Mouse (Mus musculus): ENCODE data around the gene N4bp2. TPM values are rescaled to one million over a fixed set of nuclear protein-coding genes. Genes with fewer than 3 reads are reported as not detected.

The N4bp2 gene
- polyA plus RNA-seq, 1 experiment from 2014 or later = 10.5 TPM

DNA sequence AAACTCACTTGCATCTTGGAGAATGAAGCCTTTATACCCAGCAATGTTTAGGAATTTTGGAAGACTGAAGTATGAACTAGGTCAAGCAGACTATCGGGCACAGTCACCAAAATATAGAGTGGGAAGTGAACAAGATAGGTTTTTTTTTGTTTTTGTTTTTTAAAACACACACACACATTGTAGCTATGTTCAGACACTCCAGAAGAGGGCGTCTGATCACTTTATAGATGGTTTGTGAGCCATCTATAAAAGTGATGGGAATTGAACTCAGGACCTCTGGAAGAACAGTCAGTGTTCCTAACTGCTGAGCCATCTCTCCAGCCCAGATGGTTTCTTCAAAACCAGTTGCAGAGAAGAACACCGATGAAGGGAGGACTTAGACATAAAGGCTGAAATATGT lies 69.8 kb downstream of the N4bp2 start:
- no peak for ATAC-seq (replicated peaks; ENCODE audit: extremely low read depth, insufficient read depth, low FRiP score)
- WGBS = 81% methylated on average over 3 of the region's 3 CpGs
- no peak overlapping the region for H3K27ac ChIP-seq (ENCODE audit: low read length)
- no peak overlapping the region for H3K4me2 ChIP-seq (ENCODE audit: low read depth, low read length)
- H3K36me3 ChIP-seq (ENCODE audit: control insufficient read depth, insufficient read depth) = no peaks in the 10 kb centered on the region
- H3K27me3 ChIP-seq (ENCODE audit: control insufficient read depth, insufficient read depth, low read length) = no peaks in the 10 kb centered on the region
- no peaks in the 10 kb centered on the region for H3K9me3 ChIP-seq (replicated peaks; ENCODE audit: control insufficient read depth, low read length)
- no peak overlapping the region for H3K9ac ChIP-seq (ENCODE audit: low read length)
- H3K4me3 ChIP-seq (ENCODE audit: low read length) = no peak overlapping the region
- no peaks in the 10 kb centered on the region for H3K4me1 ChIP-seq (ENCODE audit: control insufficient read depth, insufficient read depth, low read length)

DNA sequence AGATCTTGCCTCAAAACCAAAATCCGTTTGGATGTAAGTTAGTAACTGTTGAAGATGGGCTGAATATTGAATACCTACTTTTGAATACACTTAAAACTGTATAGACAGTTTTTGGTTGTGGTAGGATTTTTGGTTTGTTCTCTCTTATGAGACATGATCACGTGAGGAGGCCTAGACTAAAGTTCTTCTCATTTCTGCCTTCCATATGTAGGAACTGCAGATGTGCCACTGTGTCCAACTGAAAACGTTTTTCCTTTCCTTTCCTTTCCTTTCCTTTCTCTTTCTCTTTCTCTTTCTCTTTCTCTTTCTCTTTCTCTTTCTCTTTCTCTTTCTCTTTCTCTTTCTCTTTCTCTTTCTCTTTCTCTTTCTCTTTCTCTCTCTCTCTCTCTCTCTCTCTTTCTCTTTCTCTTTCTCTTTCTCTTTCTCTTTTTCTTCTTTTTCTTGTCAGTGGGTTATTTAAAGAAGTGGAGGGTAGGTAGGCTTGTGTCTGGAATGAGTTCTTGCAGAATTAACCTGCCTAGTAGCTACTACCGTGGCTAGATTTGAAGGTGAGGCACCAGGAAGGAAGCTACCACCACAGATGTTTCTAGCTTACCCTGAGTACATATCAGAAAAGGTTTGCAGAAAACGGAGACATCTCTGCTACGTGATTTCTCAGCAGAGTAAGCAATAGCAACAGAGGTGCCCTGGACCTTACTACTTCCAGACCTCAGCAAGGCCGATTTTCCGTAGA lies 70.6 kb downstream of the N4bp2 start:
- Histone ChIP-seq H3K9me3 (replicated peaks; ENCODE audit: control insufficient read depth, low read length) (no peaks in the 10 kb centered on the region), H3K4me1 (ENCODE audit: control insufficient read depth, insufficient read depth, low read length) (no peaks in the 10 kb centered on the region), H3K9ac (ENCODE audit: low read length) (no peak overlapping the region), H3K4me2 (ENCODE audit: low read depth, low read length) (no peak overlapping the region), H3K4me3 (ENCODE audit: low read length) (no peak overlapping the region), H3K36me3 (ENCODE audit: control insufficient read depth, insufficient read depth) (no peaks in the 10 kb centered on the region), H3K27ac (ENCODE audit: low read length) (no peak overlapping the region), H3K27me3 (ENCODE audit: control insufficient read depth, insufficient read depth, low read length) (no peaks in the 10 kb centered on the region)
- WGBS = 87% methylated on average over 8 of the region's 8 CpGs
- no peak for ATAC-seq (replicated peaks; ENCODE audit: extremely low read depth, insufficient read depth, low FRiP score)

DNA sequence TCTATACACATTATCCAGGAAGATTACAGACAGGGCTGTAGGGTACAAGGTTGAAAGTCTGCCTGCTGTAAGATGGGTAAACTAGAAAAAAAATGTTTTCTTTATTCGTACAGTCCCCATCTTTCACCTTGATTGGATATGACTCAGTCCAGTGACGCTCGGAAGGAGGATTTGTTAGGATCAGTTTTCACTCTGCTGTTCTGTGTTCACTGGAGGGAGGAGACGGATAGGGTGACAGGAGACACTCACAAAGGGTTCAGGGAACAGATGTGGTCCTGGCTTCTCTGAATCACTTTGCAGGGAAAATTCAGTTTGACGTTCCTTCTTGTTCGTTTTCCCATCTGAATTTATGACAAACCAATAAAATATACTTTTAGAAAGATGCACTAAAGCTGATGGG lies 74.7 kb downstream of the N4bp2 start:
- Histone ChIP-seq H3K9ac (ENCODE audit: low read length) (no peak overlapping the region), H3K9me3 (replicated peaks; ENCODE audit: control insufficient read depth, low read length) (no peaks in the 10 kb centered on the region), H3K4me3 (ENCODE audit: low read length) (no peak overlapping the region), H3K4me2 (ENCODE audit: low read depth, low read length) (no peak overlapping the region), H3K27me3 (ENCODE audit: control insufficient read depth, insufficient read depth, low read length) (no peaks in the 10 kb centered on the region), H3K4me1 (ENCODE audit: control insufficient read depth, insufficient read depth, low read length) (no peaks in the 10 kb centered on the region), H3K27ac (ENCODE audit: low read length) (no peak overlapping the region), H3K36me3 (ENCODE audit: control insufficient read depth, insufficient read depth) (no peaks in the 10 kb centered on the region)
- ATAC-seq (replicated peaks; ENCODE audit: extremely low read depth, insufficient read depth, low FRiP score) = no peak
- WGBS = 75% methylated on average over 6 of the region's 6 CpGs

DNA sequence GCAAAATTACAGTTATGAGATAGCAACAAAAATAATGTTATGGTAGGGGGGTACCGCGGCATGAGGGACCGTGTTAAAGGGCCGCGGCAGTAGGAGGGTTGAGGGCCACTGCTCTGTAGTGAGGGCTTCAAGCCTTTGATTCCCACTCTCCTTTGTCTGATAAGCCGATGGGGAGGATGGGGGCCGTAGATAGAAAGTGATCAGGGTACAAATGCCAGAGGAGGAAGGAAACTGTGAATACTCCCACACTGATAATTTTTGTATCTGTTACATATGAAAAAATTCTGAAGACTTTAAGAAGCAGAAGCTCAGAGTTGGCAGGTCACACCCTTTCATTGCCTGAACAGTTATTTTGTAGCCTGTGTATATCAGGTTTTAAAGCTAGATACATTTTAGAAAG lies 79.6 kb downstream of the N4bp2 start:
- Histone ChIP-seq H3K4me1 (ENCODE audit: control insufficient read depth, insufficient read depth, low read length) (peaks cover 13% of the 10 kb centered on the region), H3K27ac (ENCODE audit: low read length) (no peak overlapping the region), H3K9ac (ENCODE audit: low read length) (no peak overlapping the region), H3K4me2 (ENCODE audit: low read depth, low read length) (no peak overlapping the region), H3K9me3 (replicated peaks; ENCODE audit: control insufficient read depth, low read length) (no peaks in the 10 kb centered on the region), H3K27me3 (ENCODE audit: control insufficient read depth, insufficient read depth, low read length) (no peaks in the 10 kb centered on the region), H3K4me3 (ENCODE audit: low read length) (no peak overlapping the region), H3K36me3 (ENCODE audit: control insufficient read depth, insufficient read depth) (no peaks in the 10 kb centered on the region)
- no peak for ATAC-seq (replicated peaks; ENCODE audit: extremely low read depth, insufficient read depth, low FRiP score)
- WGBS = 72% methylated on average over 7 of the region's 7 CpGs

DNA sequence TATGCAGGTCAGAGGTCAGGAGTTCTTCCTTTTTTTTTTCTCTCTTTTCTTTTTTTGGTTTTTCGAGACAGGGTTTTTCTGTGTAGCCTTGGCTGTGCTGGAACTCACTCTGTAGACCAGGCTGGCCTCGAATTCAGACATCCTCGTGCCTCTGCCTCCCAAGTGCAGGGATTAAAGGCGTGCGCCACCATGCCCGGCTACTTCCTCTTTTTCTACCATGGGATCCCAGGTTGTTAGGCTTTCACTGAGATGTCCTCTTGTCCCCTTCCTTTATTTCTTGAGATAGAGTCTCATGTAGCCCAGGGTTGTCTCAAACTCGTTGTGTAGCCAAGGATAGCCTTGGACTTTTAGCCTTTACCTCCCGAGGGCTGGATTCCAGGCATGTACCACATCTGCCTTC lies 83.2 kb downstream of the N4bp2 start:
- no peaks in the 10 kb centered on the region for H3K27me3 ChIP-seq (ENCODE audit: control insufficient read depth, insufficient read depth, low read length)
- ATAC-seq (replicated peaks; ENCODE audit: extremely low read depth, insufficient read depth, low FRiP score) = no peak
- H3K27ac ChIP-seq (ENCODE audit: low read length) = peak overlapping the region; percentile 87
- no peak overlapping the region for H3K4me3 ChIP-seq (ENCODE audit: low read length)
- H3K9me3 ChIP-seq (replicated peaks; ENCODE audit: control insufficient read depth, low read length) = no peaks in the 10 kb centered on the region
- H3K9ac ChIP-seq (ENCODE audit: low read length) = 0 out of 2 replicates have a peak overlapping the region, but pooled peaks have one; percentile 11
- H3K4me2 ChIP-seq (ENCODE audit: low read depth, low read length) = no peak overlapping the region
- 79% methylated on average over 8 of the region's 8 CpGs for WGBS
- H3K4me1 ChIP-seq (ENCODE audit: control insufficient read depth, insufficient read depth, low read length) = peaks cover 13% of the 10 kb centered on the region
- no peaks in the 10 kb centered on the region for H3K36me3 ChIP-seq (ENCODE audit: control insufficient read depth, insufficient read depth)

DNA sequence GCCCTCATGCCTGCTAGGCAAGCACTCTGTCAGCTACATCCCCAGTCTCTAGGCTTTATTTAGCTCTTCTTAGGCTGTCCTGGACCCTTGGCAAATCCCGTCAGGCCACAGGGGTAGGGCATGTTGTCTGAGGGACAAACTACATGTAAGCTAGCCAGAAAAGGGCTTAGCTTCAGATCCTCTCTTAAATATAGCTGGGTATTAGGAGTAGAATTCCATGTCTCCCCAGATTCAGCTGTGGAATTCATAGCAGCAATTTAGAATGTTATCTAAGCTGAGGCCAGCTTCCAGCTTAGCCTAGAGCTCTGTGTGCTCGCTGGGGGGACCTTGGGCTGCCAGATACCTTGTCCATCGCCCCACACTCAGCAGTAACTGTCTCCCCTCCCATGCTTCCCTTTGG lies 83.6 kb downstream of the N4bp2 start:
- no peaks in the 10 kb centered on the region for H3K9me3 ChIP-seq (replicated peaks; ENCODE audit: control insufficient read depth, low read length)
- no peaks in the 10 kb centered on the region for H3K36me3 ChIP-seq (ENCODE audit: control insufficient read depth, insufficient read depth)
- no peaks in the 10 kb centered on the region for H3K27me3 ChIP-seq (ENCODE audit: control insufficient read depth, insufficient read depth, low read length)
- peaks cover 13% of the 10 kb centered on the region for H3K4me1 ChIP-seq (ENCODE audit: control insufficient read depth, insufficient read depth, low read length)
- no peak overlapping the region for H3K4me3 ChIP-seq (ENCODE audit: low read length)
- peak; percentile 71 for ATAC-seq (replicated peaks; ENCODE audit: extremely low read depth, insufficient read depth, low FRiP score)
- H3K9ac ChIP-seq (ENCODE audit: low read length) = 0 out of 2 replicates have a peak overlapping the region, but pooled peaks have one; percentile 16
- H3K4me2 ChIP-seq (ENCODE audit: low read depth, low read length) = no peak overlapping the region
- 43% methylated on average over 3 of the region's 3 CpGs for WGBS
- peak overlapping the region; percentile 87 for H3K27ac ChIP-seq (ENCODE audit: low read length)

DNA sequence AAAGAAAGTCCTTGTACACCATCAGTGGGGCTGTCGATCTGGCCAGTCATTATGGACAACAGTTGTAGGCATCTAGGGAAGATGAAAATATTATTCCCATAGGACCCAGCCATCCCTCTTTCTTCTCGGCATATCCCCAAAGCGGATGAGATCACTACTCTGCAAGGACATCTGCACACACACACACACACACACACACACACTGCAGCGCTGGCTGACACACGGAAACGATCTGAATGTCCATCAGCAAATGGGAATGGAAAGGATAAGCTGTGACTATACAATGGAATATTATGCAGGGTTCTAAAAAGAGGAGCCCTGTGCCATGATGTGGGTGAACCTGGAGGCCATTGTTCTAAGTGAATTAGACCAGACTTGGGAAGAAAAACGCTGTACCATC lies 84.3 kb downstream of the N4bp2 start:
- no peak overlapping the region for H3K4me3 ChIP-seq (ENCODE audit: low read length)
- H3K9me3 ChIP-seq (replicated peaks; ENCODE audit: control insufficient read depth, low read length) = no peaks in the 10 kb centered on the region
- peaks cover 13% of the 10 kb centered on the region for H3K4me1 ChIP-seq (ENCODE audit: control insufficient read depth, insufficient read depth, low read length)
- H3K9ac ChIP-seq (ENCODE audit: low read length) = no peak overlapping the region
- ATAC-seq (replicated peaks; ENCODE audit: extremely low read depth, insufficient read depth, low FRiP score) = no peak
- H3K4me2 ChIP-seq (ENCODE audit: low read depth, low read length) = no peak overlapping the region
- H3K36me3 ChIP-seq (ENCODE audit: control insufficient read depth, insufficient read depth) = no peaks in the 10 kb centered on the region
- H3K27ac ChIP-seq (ENCODE audit: low read length) = no peak overlapping the region
- no peaks in the 10 kb centered on the region for H3K27me3 ChIP-seq (ENCODE audit: control insufficient read depth, insufficient read depth, low read length)
- WGBS = 79% methylated on average over 7 of the region's 7 CpGs

DNA sequence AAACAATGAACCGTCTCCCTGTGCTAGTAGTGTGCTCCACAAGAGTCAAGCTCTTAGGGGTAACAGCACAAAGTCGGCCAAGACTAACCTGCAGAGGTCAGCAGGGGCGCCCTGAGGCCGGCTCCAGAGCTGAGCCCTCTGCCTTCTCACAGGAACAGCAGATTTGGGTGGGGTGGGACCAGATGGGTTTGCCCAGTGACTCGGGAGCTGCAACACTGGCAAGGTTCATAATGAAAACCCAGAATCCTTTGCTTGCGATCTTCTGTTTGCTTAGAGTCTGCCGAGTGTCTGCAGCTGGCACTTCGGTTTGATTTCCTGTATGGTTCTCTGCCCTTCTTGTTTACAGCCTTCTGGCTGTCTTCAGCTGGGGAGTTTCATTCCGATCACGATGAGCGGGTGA lies 87.4 kb downstream of the N4bp2 start:
- Histone ChIP-seq H3K4me3 (ENCODE audit: low read length) (no peak overlapping the region), H3K27ac (ENCODE audit: low read length) (no peak overlapping the region), H3K4me2 (ENCODE audit: low read depth, low read length) (no peak overlapping the region), H3K27me3 (ENCODE audit: control insufficient read depth, insufficient read depth, low read length) (no peaks in the 10 kb centered on the region), H3K36me3 (ENCODE audit: control insufficient read depth, insufficient read depth) (no peaks in the 10 kb centered on the region), H3K9ac (ENCODE audit: low read length) (no peak overlapping the region), H3K4me1 (ENCODE audit: control insufficient read depth, insufficient read depth, low read length) (peaks cover 13% of the 10 kb centered on the region), H3K9me3 (replicated peaks; ENCODE audit: control insufficient read depth, low read length) (no peaks in the 10 kb centered on the region)
- ATAC-seq (replicated peaks; ENCODE audit: extremely low read depth, insufficient read depth, low FRiP score) = no peak
- 57% methylated on average over 11 of the region's 11 CpGs for WGBS

DNA sequence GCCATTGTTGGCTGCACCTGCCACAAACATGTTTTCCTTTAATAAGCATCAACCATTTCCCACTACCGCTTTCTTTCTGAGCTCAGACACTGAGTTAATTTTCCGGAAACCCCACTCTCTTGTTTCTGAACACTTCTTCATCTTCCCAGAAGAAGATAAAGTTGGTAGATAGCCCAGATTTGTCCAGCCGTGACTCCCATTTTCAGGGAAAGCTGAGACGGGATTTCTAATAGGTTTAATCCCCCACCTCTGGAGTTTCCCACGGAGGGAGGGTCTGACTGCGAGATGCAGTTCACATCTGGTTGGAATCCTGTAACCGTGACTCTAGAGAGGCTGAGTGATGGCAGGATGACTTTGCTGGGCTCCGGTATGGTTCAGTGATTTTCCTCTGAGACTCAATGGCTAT lies 91.5 kb downstream of the N4bp2 start:
- H3K4me2 ChIP-seq (ENCODE audit: low read depth, low read length) = no peak overlapping the region
- no peaks in the 10 kb centered on the region for H3K9me3 ChIP-seq (replicated peaks; ENCODE audit: control insufficient read depth, low read length)
- no peak overlapping the region for H3K27ac ChIP-seq (ENCODE audit: low read length)
- H3K36me3 ChIP-seq (ENCODE audit: control insufficient read depth, insufficient read depth) = no peaks in the 10 kb centered on the region
- WGBS = 65% methylated on average over 8 of the region's 8 CpGs
- no peak overlapping the region for H3K4me3 ChIP-seq (ENCODE audit: low read length)
- no peaks in the 10 kb centered on the region for H3K27me3 ChIP-seq (ENCODE audit: control insufficient read depth, insufficient read depth, low read length)
- no peak overlapping the region for H3K9ac ChIP-seq (ENCODE audit: low read length)
- peaks cover 7% of the 10 kb centered on the region for H3K4me1 ChIP-seq (ENCODE audit: control insufficient read depth, insufficient read depth, low read length)
- ATAC-seq (replicated peaks; ENCODE audit: extremely low read depth, insufficient read depth, low FRiP score) = no peak
